Mouse (Mus musculus) embryonic facial prominence, embryonic 11.5 days (tissue): Measurements from ENCODE around the gene Rsrp1. TPM values are rescaled to one million over a fixed set of nuclear protein-coding genes. Genes with fewer than 3 reads are reported as not detected.

Experiments
- ATAC-seq: fragments of 200-750 bp; cut with Nextera tagmentation; replicated peaks from 2 replicates; pipeline ENCODE4 v1.8.0; 2017; ENCODE audit warnings: low read depth; ENCODE audit not compliant: insufficient number of reproducible peaks, low FRiP score, low TSS enrichment
- DNase-seq: peaks from one replicate; pipeline ENCODE4 v3.0.0-alpha.2; 2015; ENCODE audit warnings: low spot score
- H3K27ac ChIP-seq: fragments of 300-500 bp; sonication (generic); replicated peaks from 2 replicates; pipeline ENCODE4 v1.5.1; 2014; ENCODE audit warnings: mild to moderate bottlenecking, low read depth, low read length, control low read depth
- H3K27me3 ChIP-seq: fragments of 300-500 bp; sonication (generic); 2 replicates; pipeline ENCODE4 v1.6.1; 2014; ENCODE audit warnings: mild to moderate bottlenecking, low read length, moderate library complexity, mixed read lengths; ENCODE audit not compliant: control insufficient read depth, insufficient read depth
- H3K36me3 ChIP-seq: fragments of 300-500 bp; sonication (generic); replicated peaks from 2 replicates; pipeline ENCODE4 v1.6.1; 2014; ENCODE audit warnings: low read depth, mild to moderate bottlenecking, low read length, moderate library complexity, mixed read lengths; ENCODE audit not compliant: control insufficient read depth, insufficient read depth
- H3K4me1 ChIP-seq: fragments of 300-500 bp; sonication (generic); 2 replicates; pipeline ENCODE4 v1.6.1; 2014; ENCODE audit warnings: low read length, mixed read lengths; ENCODE audit not compliant: control insufficient read depth, insufficient read depth
- H3K4me2 ChIP-seq: fragments of 300-500 bp; sonication (generic); 2 replicates; pipeline ENCODE4 v1.6.1; 2014; ENCODE audit warnings: low read depth, mild to moderate bottlenecking, control low read depth, low read length, moderate library complexity
- H3K4me3 ChIP-seq: fragments of 300-500 bp; sonication (generic); 2 replicates; pipeline ENCODE4 v1.5.1; 2014; ENCODE audit warnings: low read depth, low read length, control low read depth
- H3K9ac ChIP-seq: fragments of 300-500 bp; sonication (generic); replicated peaks from 2 replicates; pipeline ENCODE4 v1.6.1; 2014; ENCODE audit warnings: mild to moderate bottlenecking, control low read depth, low read length
- H3K9me3 ChIP-seq: fragments of 300-500 bp; sonication (generic); replicated peaks from 2 replicates; pipeline ENCODE4 v1.6.1; 2016; ENCODE audit warnings: mild to moderate bottlenecking, low read length, inconsistent platforms, mixed read lengths; ENCODE audit not compliant: control insufficient read depth
- WGBS: fragments of 180-500 bp; shearing (Covaris S2); extraction: QIAGEN DNeasy Blood & Tissue Kit; methylation state at CpG from one replicate; pipeline ENCODE4 v1.1.7; 2014; 5-methylcytosine and 5-hydroxymethylcytosine counted together
- polyA plus RNA-seq: library from polyadenylated mRNA; unstranded; fragments of >200 nt; fragmentation: Nextera tagmentation; extraction: Ambion mirVana; gene quantifications from 2 replicates; pipeline ENCODE4 v1.2.1, GENCODE M21; 2014

The Rsrp1 gene
- polyA plus RNA-seq, 1 experiment from 2014 or later: 368 TPM

DNA sequence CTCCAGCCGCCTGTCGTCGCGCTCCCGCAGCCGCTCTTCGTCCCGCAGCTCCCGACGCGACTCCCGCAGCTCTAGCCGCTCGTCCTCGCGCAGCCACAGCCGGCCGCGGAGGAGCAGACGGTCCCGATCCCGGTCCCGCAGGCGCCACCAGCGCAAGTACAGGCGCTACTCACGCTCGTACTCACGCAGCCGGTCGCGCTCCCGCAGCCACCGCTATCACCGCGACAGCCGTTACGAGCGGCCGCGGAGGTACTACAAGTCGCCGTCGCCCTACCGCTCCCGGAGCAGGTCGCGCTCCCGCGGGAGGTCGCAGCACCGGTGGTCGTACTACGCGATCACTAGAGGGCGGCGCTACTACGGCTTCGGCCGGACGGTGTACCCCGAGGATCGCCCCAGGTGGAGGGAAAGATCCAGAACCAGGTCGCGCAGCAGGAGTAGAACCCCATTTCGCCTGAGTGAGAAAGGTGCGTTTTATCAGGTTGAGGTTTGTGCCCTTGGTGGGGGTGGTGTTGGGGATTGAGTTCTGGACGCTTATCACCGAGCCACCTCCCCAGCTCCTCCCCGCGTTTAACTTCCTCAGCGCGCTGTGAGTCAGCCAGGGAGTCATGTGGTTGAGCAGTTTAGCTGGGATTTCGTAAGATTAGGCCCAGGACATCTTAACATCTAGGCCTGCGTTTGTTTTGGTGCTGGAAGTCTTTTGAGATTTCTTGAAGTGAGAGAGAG lies 788 bp downstream of the Rsrp1 start:
- WGBS: under 1% methylated on average over 75 of the region's 75 CpGs
- no peaks in the 10 kb centered on the region for H3K27me3 ChIP-seq
- peak overlapping the region; percentile 88 for H3K27ac ChIP-seq
- H3K4me1 ChIP-seq: no peaks in the 10 kb centered on the region; the same call in 1 of the 2 replicates
- ATAC-seq: peak; percentile 6; the same call in 1 of the 2 replicates
- DNase-seq: peak; percentile 42
- H3K9me3 ChIP-seq: no peaks in the 10 kb centered on the region
- H3K4me3 ChIP-seq: peak overlapping the region; percentile 93
- H3K4me2 ChIP-seq: peak overlapping the region; percentile 65
- H3K9ac ChIP-seq: peak overlapping the region; percentile 88
- H3K36me3 ChIP-seq: peaks cover 3% of the 10 kb centered on the region

- Histone ChIP-seq H3K4me2 (peak overlapping the region; percentile 33; the same call in 1 of the 2 replicates), H3K4me1 (no peaks in the 10 kb centered on the region; the same call in 1 of the 2 replicates), H3K27ac (no peak overlapping the region), H3K9me3 (no peaks in the 10 kb centered on the region), H3K36me3 (peaks cover 3% of the 10 kb centered on the region), H3K4me3 (peak overlapping the region; percentile 93), H3K27me3 (no peaks in the 10 kb centered on the region), H3K9ac (peak overlapping the region; percentile 37; the same call in 1 of the 2 replicates)
- 79% methylated on average over 8 of the region's 8 CpGs for WGBS
- ATAC-seq (no peak), DNase-seq (no peak)
Observed at GRCm38 (mm10) chr4:134925206-134925605, 1.8 kb downstream of the Rsrp1 start.

GRCm38 (mm10) chr4:134927815-134928463 lies 4.5 kb downstream of the Rsrp1 start:
- 79% methylated on average over 5 of the region's 5 CpGs for WGBS
- no peaks in the 10 kb centered on the region for H3K27me3 ChIP-seq
- H3K4me2 ChIP-seq: no peak overlapping the region
- DNase-seq (no peak), ATAC-seq (no peak)
- no peak overlapping the region for H3K27ac ChIP-seq
- no peaks in the 10 kb centered on the region for H3K9me3 ChIP-seq
- no peaks in the 10 kb centered on the region; the same call in 1 of the 2 replicates for H3K4me1 ChIP-seq
- peaks cover 3% of the 10 kb centered on the region for H3K36me3 ChIP-seq
- H3K9ac ChIP-seq: no peak overlapping the region
- H3K4me3 ChIP-seq: no peak overlapping the region

GRCm38 (mm10) chr4:134928464-134928836 lies 5.1 kb downstream of the Rsrp1 start:
- H3K9ac ChIP-seq: no peak overlapping the region
- ATAC-seq (no peak), DNase-seq (no peak)
- H3K4me3 ChIP-seq: no peak overlapping the region
- no peaks in the 10 kb centered on the region for H3K27me3 ChIP-seq
- H3K4me1 ChIP-seq: no peaks in the 10 kb centered on the region; the same call in 1 of the 2 replicates
- H3K4me2 ChIP-seq: no peak overlapping the region
- no peaks in the 10 kb centered on the region for H3K9me3 ChIP-seq
- H3K27ac ChIP-seq: no peak overlapping the region
- peaks cover 3% of the 10 kb centered on the region for H3K36me3 ChIP-seq
- 86% methylated on average over 1 of the region's 1 CpGs for WGBS

GRCm38 (mm10) chr4:134929536-134929935 lies 6.1 kb downstream of the Rsrp1 start:
- no peaks in the 10 kb centered on the region; the same call in 1 of the 2 replicates for H3K4me1 ChIP-seq
- H3K4me3 ChIP-seq: no peak overlapping the region
- ATAC-seq (no peak), DNase-seq (no peak)
- WGBS: 88% methylated on average over 4 of the region's 4 CpGs
- H3K4me2 ChIP-seq: no peak overlapping the region
- H3K9me3 ChIP-seq: no peaks in the 10 kb centered on the region
- H3K9ac ChIP-seq: no peak overlapping the region
- H3K27me3 ChIP-seq: no peaks in the 10 kb centered on the region
- peaks cover 4% of the 10 kb centered on the region for H3K36me3 ChIP-seq
- H3K27ac ChIP-seq: no peak overlapping the region

DNA sequence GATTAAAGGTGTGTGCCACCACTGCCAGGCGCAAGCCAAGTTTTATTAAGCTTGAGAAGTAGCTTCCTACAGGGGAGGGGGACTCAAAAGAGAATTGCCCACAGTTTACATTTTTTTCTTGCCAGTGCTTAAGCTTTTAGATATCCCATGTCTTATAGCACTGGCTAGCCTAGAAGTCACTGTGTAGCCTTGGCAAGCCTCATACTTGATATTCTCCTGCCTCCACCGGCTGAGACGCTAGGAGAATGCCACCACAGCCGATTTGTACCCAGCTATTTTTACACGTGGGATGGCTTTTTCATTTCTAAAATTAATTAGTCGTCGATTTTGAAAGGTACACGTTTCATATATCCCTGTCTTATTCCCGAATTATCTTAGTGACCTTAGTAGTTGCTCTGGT lies 6.8 kb downstream of the Rsrp1 start:
- no peak for ATAC-seq
- H3K9ac ChIP-seq: no peak overlapping the region

DNA sequence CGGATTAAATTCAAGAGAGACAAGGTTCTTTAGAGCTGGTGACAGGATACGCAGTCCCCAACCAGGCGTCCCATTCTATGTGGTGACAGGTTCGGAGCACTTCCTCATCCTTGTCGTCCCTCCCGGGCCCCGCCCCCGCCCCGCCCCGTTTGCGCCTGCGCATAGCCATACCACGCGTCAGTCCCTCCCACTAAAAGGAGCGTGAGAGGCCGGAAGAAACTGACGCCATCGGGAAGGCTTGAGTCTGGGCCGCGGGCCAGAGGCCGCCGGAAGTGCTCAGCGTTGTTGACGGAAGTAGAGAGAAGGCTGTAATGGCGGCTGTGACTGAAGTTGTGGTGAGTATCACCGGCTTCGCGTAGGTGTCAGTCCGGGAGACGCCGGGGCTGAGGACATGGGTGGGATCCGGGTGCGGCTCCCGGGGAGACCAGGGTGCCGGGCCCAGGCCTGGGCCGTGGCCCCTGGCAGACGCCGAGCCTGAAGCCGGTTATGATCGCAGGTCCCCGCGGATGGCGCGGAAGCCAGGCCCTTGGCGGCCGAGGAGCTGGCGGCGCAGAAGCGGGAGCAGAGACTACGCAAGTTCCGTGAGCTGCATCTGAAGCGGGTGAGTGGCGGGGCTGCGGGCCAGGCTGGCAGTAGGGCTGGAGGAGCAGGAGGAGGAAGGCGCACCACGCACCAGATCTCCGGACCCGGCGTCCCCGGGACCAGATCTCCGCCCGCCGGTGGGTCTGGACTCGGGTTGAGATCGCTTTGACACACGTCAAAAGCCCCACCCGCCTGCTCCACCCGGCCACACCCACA lies 7.5 kb downstream of the Rsrp1 start, which contains the start of gene Syf2:
Gene Syf2, plus strand, starts transcription at position 215 of the 798 bp plus-strand sequence.
- H3K36me3 ChIP-seq: peaks cover 6% of the 10 kb centered on the region
- no peaks in the 10 kb centered on the region for H3K27me3 ChIP-seq
- ATAC-seq: peak; percentile 95
- H3K9ac ChIP-seq: peak within 1 kb of the TSS; percentile 63
- H3K4me3 ChIP-seq: peak within 1 kb of the TSS; percentile 79
- DNase-seq: peak; percentile 98
- WGBS: under 1% methylated on average over 68 of the region's 68 CpGs
- H3K9me3 ChIP-seq: no peaks in the 10 kb centered on the region
- H3K27ac ChIP-seq: no peak within 1 kb of the TSS
- no peaks in the 10 kb centered on the region for H3K4me1 ChIP-seq
- peak within 1 kb of the TSS; percentile 59 for H3K4me2 ChIP-seq

More for the DNA sequence above, 6.8 kb downstream of the Rsrp1 start:
- no peaks in the 10 kb centered on the region for H3K27me3 ChIP-seq
- peaks cover 5% of the 10 kb centered on the region for H3K36me3 ChIP-seq
- peak overlapping the region; percentile 79 for H3K4me3 ChIP-seq
- WGBS: 33% methylated on average over 9 of the region's 9 CpGs
- H3K27ac ChIP-seq: no peak overlapping the region
- no peak for DNase-seq
- peak overlapping the region; percentile 59 for H3K4me2 ChIP-seq
- no peaks in the 10 kb centered on the region for H3K9me3 ChIP-seq
- H3K4me1 ChIP-seq: no peaks in the 10 kb centered on the region; the same call in 1 of the 2 replicates
